Mouse (Mus musculus) stomach, embryonic 16.5 days (tissue): ENCODE data around the gene Znhit1. TPM values are rescaled to one million over a fixed set of nuclear protein-coding genes. Genes with fewer than 3 reads are reported as not detected.
"Not testable (repeated sequence)": the region's sequence is repeated elsewhere in the genome, so short reads cannot be mapped to it uniquely, and the experiment has no call there.

ENCODE experiments used
- ATAC-seq: fragments of 200-750 bp; cut with Nextera tagmentation; 2 replicates; pipeline ENCODE4 v1.8.0; 2017; ENCODE audit warnings: moderate number of reproducible peaks, moderate TSS enrichment; ENCODE audit not compliant: insufficient read depth, low FRiP score
- H3K27ac ChIP-seq: fragments of 300-500 bp; sonication (generic); 2 replicates; pipeline ENCODE4 v1.5.1; 2014; ENCODE audit warnings: low read length
- H3K27me3 ChIP-seq: fragments of 300-500 bp; sonication (generic); 2 replicates; pipeline ENCODE4 v1.6.1; 2014; ENCODE audit warnings: low read length, control low read depth, mixed read lengths; ENCODE audit not compliant: control insufficient read depth, insufficient read depth
- H3K36me3 ChIP-seq: fragments of 300-500 bp; sonication (generic); 2 replicates; pipeline ENCODE4 v1.6.1; 2014; ENCODE audit warnings: low read length; ENCODE audit not compliant: control insufficient read depth, insufficient read depth
- H3K4me1 ChIP-seq: fragments of 300-500 bp; sonication (generic); 2 replicates; pipeline ENCODE4 v1.6.1; 2014; ENCODE audit warnings: low read length, control low read depth, mixed read lengths; ENCODE audit not compliant: control insufficient read depth, insufficient read depth
- H3K4me2 ChIP-seq: fragments of 300-500 bp; sonication (generic); 2 replicates; pipeline ENCODE4 v1.6.1; 2014; ENCODE audit warnings: low read depth, low read length, mixed read lengths
- H3K4me3 ChIP-seq: fragments of 300-500 bp; sonication (generic); replicated peaks from 2 replicates; pipeline ENCODE4 v1.5.1; 2014; ENCODE audit warnings: mild to moderate bottlenecking, low read length
- H3K9ac ChIP-seq: fragments of 300-500 bp; sonication (generic); 2 replicates; pipeline ENCODE4 v1.6.1; 2014; ENCODE audit warnings: low read length
- H3K9me3 ChIP-seq: fragments of 300-500 bp; sonication (generic); replicated peaks from 2 replicates; pipeline ENCODE4 v1.6.1; 2016; ENCODE audit warnings: low read length, control low read depth; ENCODE audit not compliant: control insufficient read depth
- WGBS: fragments of 180-500 bp; shearing (Covaris S2); extraction: QIAGEN DNeasy Blood & Tissue Kit; methylation state at CpG from one replicate; pipeline ENCODE4 v1.1.7; 2014; 5-methylcytosine and 5-hydroxymethylcytosine counted together
- polyA plus RNA-seq: library from polyadenylated mRNA; unstranded; fragments of >200 nt; fragmentation: Nextera tagmentation; extraction: Ambion mirVana; gene quantifications from 2 replicates; pipeline ENCODE4 v1.2.1, GENCODE M21; 2015

Gene Znhit1
- polyA plus RNA-seq, 1 experiment from 2014 or later: 95.3 TPM

GRCm38 (mm10) chr5:136952153-136952552 is 35.7 kb downstream of the Znhit1 start:
- H3K4me2 ChIP-seq: no peak overlapping the region

GRCm38 (mm10) chr5:136950521-136950920 is 37.3 kb downstream of the Znhit1 start:
- Histone ChIP-seq H3K4me2 (no peak overlapping the region), H3K4me1 (peaks cover 5% of the 10 kb centered on the region), H3K9me3 (no peaks in the 10 kb centered on the region), H3K36me3 (no peaks in the 10 kb centered on the region), H3K27me3 (no peaks in the 10 kb centered on the region), H3K27ac (no peak overlapping the region), H3K4me3 (no peak overlapping the region), H3K9ac (no peak overlapping the region)
- no peak for ATAC-seq
- WGBS: 89% methylated on average over 6 of the region's 6 CpGs

More at GRCm38 (mm10) chr5:136952153-136952552, 35.7 kb downstream of the Znhit1 start:
- H3K27ac ChIP-seq: no peak overlapping the region
- no peaks in the 10 kb centered on the region for H3K36me3 ChIP-seq
- H3K9ac ChIP-seq: no peak overlapping the region
- H3K4me3 ChIP-seq: no peak overlapping the region
- H3K27me3 ChIP-seq: no peaks in the 10 kb centered on the region
- peaks cover 12% of the 10 kb centered on the region for H3K4me1 ChIP-seq
- ATAC-seq: no peak
- WGBS: 71% methylated on average over 4 of the region's 4 CpGs
- H3K9me3 ChIP-seq: no peaks in the 10 kb centered on the region

- H3K9me3 ChIP-seq, H3K36me3 ChIP-seq, H3K4me2 ChIP-seq, H3K27ac ChIP-seq, H3K4me3 ChIP-seq, ATAC-seq, H3K27me3 ChIP-seq, H3K4me1 ChIP-seq, H3K9ac ChIP-seq: not testable (repeated sequence)
- WGBS: 81% methylated on average over 14 of the region's 14 CpGs
Observed at GRCm38 (mm10) chr5:136949551-136950336, 38.1 kb downstream of the Znhit1 start.

GRCm38 (mm10) chr5:136947874-136948273 is 39.9 kb downstream of the Znhit1 start:
- no peaks in the 10 kb centered on the region for H3K9me3 ChIP-seq
- no peak overlapping the region for H3K9ac ChIP-seq
- H3K27me3 ChIP-seq: no peaks in the 10 kb centered on the region
- H3K27ac ChIP-seq: no peak overlapping the region
- no peaks in the 10 kb centered on the region for H3K36me3 ChIP-seq
- ATAC-seq: no peak
- no peak overlapping the region for H3K4me3 ChIP-seq
- H3K4me2 ChIP-seq: no peak overlapping the region
- no peaks in the 10 kb centered on the region for H3K4me1 ChIP-seq

DNA sequence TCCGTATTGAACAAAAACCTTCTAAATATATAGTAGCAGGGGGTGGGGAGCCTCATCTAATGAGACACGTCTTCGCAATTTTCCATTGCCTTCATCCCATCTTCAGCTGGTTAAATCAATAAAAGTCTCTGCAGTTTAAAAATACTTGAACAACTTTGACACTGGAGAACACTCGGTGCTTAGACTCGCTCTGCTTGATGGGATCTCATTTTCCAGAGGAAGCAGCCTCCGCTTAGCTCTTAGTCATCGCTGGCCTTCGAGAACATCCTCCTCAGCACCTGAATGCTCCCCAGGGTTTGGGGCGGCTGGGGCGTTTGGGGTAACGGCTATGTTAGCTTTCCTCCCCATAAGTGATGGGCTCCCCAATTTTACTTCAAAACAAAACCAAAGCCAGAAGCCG is 42.7 kb downstream of the Znhit1 start:
- Histone ChIP-seq H3K4me1 (no peaks in the 10 kb centered on the region), H3K27ac (no peak overlapping the region), H3K4me2 (no peak overlapping the region), H3K27me3 (no peaks in the 10 kb centered on the region), H3K36me3 (no peaks in the 10 kb centered on the region), H3K9ac (no peak overlapping the region), H3K9me3 (no peaks in the 10 kb centered on the region), H3K4me3 (no peak overlapping the region)
- ATAC-seq: no peak
- 79% methylated on average over 12 of the region's 12 CpGs for WGBS

DNA sequence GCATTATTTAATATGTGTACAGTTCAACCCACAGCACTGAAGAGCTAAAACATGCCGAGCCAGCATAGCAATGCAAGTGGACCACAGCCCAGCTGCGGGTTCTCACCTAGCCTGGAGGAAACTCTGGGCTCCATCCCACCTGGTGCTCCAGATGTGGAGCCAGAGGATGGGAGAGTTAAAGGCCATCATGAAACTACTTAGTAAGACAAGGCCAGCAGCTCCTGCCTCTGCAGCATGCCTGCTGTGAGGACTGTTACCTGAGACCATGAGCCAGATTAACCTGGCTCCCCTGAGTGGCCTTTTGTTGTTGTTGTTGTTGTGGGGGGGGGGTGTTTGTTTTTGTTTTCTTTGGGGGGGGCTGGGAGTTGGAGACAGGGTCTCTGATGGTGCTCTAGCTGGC is 44.4 kb downstream of the Znhit1 start:
- H3K9me3 ChIP-seq: no peaks in the 10 kb centered on the region

GRCm38 (mm10) chr5:136942781-136943180 is 45.0 kb downstream of the Znhit1 start:
- no peak overlapping the region for H3K27ac ChIP-seq
- no peaks in the 10 kb centered on the region for H3K27me3 ChIP-seq

More for the DNA sequence above, 44.4 kb downstream of the Znhit1 start:
- Histone ChIP-seq H3K36me3 (no peaks in the 10 kb centered on the region), H3K4me1 (no peaks in the 10 kb centered on the region), H3K4me3 (no peak overlapping the region), H3K9ac (no peak overlapping the region), H3K27ac (no peak overlapping the region), H3K4me2 (no peak overlapping the region), H3K27me3 (no peaks in the 10 kb centered on the region)
- WGBS: 74% methylated on average over 2 of the region's 2 CpGs
- ATAC-seq: no peak

DNA sequence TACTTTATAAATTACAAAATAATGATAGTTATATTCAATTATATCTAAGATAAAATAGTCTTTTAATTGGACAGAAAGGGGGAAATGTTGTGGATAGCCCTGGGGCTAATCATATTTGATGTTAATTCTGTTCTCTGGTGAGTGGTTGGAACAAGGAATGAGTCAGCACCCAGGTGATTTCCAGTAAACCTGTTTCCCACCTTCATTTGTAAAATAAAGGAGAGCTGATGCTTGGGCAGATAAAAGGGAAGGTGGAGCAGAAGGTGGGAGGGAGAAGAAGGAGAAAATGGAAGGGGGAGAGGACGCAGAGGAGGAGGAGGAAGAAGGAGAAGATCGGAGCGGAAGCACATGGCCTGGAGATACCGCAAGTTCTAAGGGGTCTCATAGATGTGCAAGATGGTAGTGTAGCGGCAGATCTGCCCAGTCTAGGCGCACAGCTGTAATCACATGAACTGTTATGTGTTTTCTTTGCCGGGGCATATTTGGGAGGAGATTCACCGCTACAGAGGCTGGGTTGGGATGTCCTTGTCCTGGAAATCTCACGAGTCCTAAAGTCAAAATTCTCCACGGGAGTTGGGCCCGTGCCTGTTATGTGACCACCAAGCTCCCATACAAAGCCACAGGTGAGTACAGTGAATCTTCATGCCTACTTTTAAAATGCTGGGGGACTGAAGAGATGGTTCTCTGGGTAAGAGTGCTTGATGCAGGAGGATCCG is 46.8 kb downstream of the Znhit1 start:
- Histone ChIP-seq H3K4me1 (no peaks in the 10 kb centered on the region), H3K4me2 (no peak overlapping the region), H3K27ac (no peak overlapping the region), H3K9me3 (no peaks in the 10 kb centered on the region), H3K27me3 (no peaks in the 10 kb centered on the region), H3K36me3 (no peaks in the 10 kb centered on the region), H3K4me3 (no peak overlapping the region), H3K9ac (no peak overlapping the region)
- ATAC-seq: no peak
- 86% methylated on average over 12 of the region's 12 CpGs for WGBS

More at GRCm38 (mm10) chr5:136942781-136943180, 45.0 kb downstream of the Znhit1 start:
- no peak overlapping the region for H3K9ac ChIP-seq
- no peaks in the 10 kb centered on the region for H3K9me3 ChIP-seq
- H3K4me1 ChIP-seq: no peaks in the 10 kb centered on the region
- no peak for ATAC-seq
- no peak overlapping the region for H3K4me2 ChIP-seq
- 61% methylated on average over 3 of the region's 3 CpGs for WGBS
- no peaks in the 10 kb centered on the region for H3K36me3 ChIP-seq
- no peak overlapping the region for H3K4me3 ChIP-seq

DNA sequence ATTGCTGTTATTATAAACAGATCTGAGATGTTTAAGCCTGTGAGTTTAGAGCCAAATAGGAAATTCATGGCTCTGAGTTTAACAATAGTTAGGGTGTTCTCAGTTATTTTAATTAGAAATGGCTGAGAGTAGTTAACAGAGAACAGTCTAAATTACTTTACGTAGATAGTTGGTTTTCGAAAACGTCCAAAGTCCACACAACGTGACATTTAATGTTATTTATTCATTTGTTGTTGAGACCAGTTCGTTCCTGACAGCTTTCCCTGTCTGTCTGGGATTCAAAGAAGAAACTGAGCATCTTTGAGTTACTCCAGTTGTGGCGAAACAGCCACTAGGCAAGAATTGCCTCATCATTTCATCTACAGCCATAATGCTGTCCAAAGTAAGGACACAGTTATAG is 47.8 kb downstream of the Znhit1 start:
- not testable (repeated sequence) for ATAC-seq, H3K9ac ChIP-seq, H3K9me3 ChIP-seq, H3K4me1 ChIP-seq, H3K4me3 ChIP-seq, H3K36me3 ChIP-seq, H3K27ac ChIP-seq, H3K27me3 ChIP-seq, H3K4me2 ChIP-seq
- 70% methylated on average over 6 of the region's 6 CpGs for WGBS
